Mouse (Mus musculus) A20 (cell line): ENCODE measurements around the gene Myh13.
A peak's percentile ranks its signal among the peaks of the same experiment; 100 is the strongest.

Experiments
- DNase-seq: peaks from one replicate; pipeline ENCODE4 v3.0.0-alpha.2; 2011; ENCODE audit warnings: low read depth, low spot score

The Myh13 gene

DNA sequence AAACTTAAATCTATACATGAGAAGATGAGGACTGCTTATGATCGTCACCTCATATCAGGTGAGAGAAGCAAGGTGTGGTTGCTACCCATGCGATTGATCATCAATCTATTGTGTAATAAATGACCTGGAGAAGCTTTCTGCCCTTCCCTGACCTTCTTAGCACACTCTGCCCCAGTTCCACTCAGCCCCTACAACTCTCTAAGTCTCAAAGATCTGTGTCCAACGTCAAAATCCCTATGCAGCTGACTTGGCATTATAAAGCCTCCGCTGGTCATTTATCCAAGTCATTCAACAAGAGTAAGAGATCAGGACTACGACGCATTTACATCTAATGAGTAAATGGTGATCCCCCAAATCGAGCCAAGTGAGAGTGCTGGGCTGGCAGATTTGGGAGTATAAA, at the start of gene Myh13:
Gene Myh13, plus strand, starts transcription at position 301 of the 400 bp plus-strand sequence.
- DNase-seq: no peak

GRCm38 (mm10) chr11:67276601-67277174, 44.8 kb upstream of the Myh13 start, which contains the start of gene Myh8:
TSS of gene Myh8 (plus strand) at chr11:67277124.
- DNase-seq: no peak

DNA sequence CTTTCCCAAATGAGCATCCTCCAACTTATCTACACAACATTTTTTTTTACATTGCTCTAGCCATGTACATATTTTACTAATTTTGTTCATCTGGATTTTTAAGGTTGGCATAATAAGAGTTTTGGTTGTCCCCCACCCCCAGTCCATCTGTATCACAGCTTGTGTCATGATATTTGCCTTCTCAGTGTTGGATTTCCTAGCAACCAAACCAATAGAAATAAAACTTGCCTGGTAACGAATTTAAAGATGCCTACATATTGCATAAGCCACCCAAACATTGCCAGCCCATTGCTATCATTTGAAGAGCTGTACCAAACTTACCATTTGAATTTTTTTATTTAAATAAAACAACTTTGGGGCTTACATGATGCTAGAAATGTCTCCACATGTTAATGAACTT, 28.0 kb upstream of the Myh13 start:
- DNase-seq: no peak

- no peak for DNase-seq
Observed at GRCm38 (mm10) chr11:67313733-67314452, 7.6 kb upstream of the Myh13 start.

GRCm38 (mm10) chr11:67326536-67326935, 5.1 kb downstream of the Myh13 start:
- peak; percentile 12 for DNase-seq

GRCm38 (mm10) chr11:67344556-67344955, 23.1 kb downstream of the Myh13 start:
- DNase-seq: peak; percentile 34

- no peak for DNase-seq
Observed at GRCm38 (mm10) chr11:67345186-67345855, 23.9 kb downstream of the Myh13 start.

GRCm38 (mm10) chr11:67345856-67346236, 24.4 kb downstream of the Myh13 start:
- no peak for DNase-seq

- peak; percentile 60 for DNase-seq
Observed at GRCm38 (mm10) chr11:67350153-67350768, 28.8 kb downstream of the Myh13 start.

DNA sequence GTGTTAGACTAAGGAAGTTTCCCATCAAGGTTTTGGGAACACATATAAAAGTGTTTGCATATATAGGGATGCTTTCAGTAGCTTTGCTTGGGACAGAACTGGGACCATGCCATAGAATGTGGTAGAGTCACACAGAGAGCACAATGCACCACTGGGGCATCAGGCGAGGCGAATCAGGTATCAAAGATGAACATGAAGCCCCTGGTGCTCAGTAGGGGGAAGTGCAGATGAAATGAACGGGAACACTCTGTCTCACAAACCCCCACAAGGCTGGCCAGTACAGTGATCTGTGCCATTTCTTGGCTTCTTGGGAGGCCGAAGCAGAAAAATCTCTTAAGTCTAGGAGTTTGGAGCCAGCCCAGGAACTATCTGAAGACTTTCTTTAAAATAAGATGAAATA, 31.6 kb downstream of the Myh13 start:
- DNase-seq: peak; percentile 30

DNA sequence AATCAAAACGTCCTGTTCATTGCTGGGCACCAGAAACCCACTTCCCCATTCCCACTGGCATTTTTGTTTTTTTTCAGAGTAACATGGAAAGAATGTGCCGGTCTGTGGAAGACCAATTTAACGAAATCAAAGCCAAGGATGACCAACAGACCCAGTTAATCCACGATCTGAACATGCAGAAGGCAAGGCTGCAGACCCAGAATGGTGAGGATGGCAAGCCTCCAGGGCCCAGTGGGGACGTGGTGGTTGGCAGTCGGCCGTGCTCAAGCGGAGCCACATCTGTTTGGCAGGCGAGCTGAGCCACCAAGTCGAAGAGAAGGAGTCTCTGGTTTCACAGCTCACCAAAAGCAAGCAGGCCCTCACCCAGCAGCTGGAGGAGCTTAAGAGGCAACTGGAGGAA, 36.6 kb downstream of the Myh13 start:
- no peak for DNase-seq

GRCm38 (mm10) chr11:67362236-67362635, 40.8 kb downstream of the Myh13 start:
- no peak for DNase-seq

DNA sequence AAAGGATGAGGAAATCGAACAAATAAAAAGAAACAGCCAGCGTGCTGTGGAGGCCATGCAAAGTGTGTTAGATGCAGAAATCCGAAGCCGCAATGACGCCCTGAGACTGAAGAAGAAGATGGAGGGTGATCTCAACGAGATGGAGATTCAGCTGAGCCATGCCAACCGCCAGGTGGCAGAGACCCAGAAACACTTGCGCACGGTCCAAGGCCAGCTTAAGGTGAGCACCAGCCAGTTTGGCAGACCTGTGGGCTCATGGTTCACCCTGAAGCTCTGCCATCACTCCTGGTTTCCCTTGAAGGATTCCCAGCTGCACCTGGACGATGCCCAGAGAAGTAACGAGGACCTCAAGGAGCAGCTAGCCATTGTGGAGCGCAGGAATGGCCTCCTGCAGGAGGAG, 43.1 kb downstream of the Myh13 start:
- no peak for DNase-seq

DNA sequence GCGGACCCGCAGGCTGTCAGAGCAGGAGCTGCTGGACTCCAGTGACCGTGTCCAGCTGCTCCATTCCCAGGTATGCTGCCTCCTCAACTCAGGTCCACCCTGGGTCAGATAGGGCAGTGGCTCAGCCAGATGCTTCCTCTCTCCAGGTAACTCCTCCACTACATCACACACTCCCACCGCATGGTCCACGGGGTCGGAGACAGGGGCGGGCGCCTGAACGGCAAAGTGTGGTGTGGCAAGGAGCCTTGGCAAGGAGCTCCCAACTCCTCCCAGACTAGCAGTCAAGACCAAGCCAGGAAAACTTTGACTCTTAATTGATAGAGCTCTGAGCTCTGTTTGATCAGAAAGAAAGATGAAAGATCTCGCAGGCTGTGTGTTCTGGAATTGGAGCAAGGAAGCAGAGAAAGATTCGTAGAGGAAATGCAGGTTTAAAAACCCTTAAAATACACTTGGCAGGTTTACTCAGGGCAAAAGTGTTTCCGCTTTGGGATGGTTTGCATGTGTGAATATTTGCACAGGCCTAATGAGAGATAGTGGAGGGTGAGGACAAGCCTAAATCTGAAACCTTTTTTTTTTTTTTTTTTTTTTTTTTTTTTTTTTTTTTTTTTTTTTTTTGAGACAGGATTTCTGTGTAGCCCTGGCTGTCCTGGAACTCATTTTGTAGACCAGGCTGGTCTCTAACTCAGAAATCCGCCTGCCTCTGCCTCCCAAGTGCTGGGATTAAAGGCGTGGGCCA, 43.7 kb downstream of the Myh13 start:
- DNase-seq: no peak

DNA sequence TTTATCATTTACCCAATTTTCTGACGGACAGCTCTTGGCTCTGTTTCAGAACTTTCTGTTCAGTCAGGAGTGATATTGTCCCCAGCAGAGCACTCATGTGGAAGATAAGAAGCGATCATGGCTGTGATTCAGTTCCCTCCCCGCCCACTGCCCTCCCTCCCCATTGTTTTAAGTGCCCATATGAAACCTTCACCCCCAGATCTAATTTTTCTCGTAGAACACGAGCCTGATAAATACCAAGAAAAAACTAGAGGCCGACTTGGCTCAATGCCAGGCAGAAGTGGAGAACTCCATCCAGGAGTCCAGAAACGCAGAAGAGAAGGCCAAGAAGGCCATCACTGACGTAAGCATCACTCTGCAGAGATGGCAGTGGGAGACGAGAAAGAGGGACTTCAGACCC, 45.5 kb downstream of the Myh13 start:
- no peak for DNase-seq

GRCm38 (mm10) chr11:67373333-67373732, 51.9 kb downstream of the Myh13 start:
- peak; percentile 55 for DNase-seq

GRCm38 (mm10) chr11:67376308-67376707, 54.9 kb downstream of the Myh13 start:
- DNase-seq: peak; percentile 55

GRCm38 (mm10) chr11:67379703-67380510, 58.4 kb downstream of the Myh13 start:
- DNase-seq: no peak

- no peak for DNase-seq
Observed at GRCm38 (mm10) chr11:67381833-67382232, 60.4 kb downstream of the Myh13 start.

- DNase-seq: no peak
Observed at GRCm38 (mm10) chr11:67384653-67385052, 63.2 kb downstream of the Myh13 start.
